Mouse (Mus musculus) hindbrain, embryonic 11.5 days (tissue): ENCODE results near the gene Omp. TPM values are rescaled to one million over a fixed set of nuclear protein-coding genes. Genes with fewer than 3 reads are reported as not detected.

ENCODE experiments used
- ATAC-seq: fragments of 200-750 bp; cut with Nextera tagmentation; 2 replicates; pipeline ENCODE4 v1.8.0; 2017; ENCODE audit warnings: mild to moderate bottlenecking, moderate TSS enrichment, moderate library complexity; ENCODE audit not compliant: low FRiP score
- DNase-seq: peaks from one replicate; pipeline ENCODE4 v3.0.0-alpha.2; 2015; ENCODE audit warnings: low spot score
- H3K27ac ChIP-seq: fragments of 300-500 bp; sonication (generic); 2 replicates; pipeline ENCODE4 v1.5.1; 2014; ENCODE audit warnings: mild to moderate bottlenecking, low read depth, low read length
- H3K27me3 ChIP-seq: fragments of 300-500 bp; sonication (generic); 2 replicates; pipeline ENCODE4 v1.6.1; 2014; ENCODE audit warnings: mild to moderate bottlenecking, low read length, moderate library complexity, mixed read lengths; ENCODE audit not compliant: control insufficient read depth, insufficient read depth
- H3K36me3 ChIP-seq: fragments of 300-500 bp; sonication (generic); 2 replicates; pipeline ENCODE4 v1.6.1; 2014; ENCODE audit warnings: mild to moderate bottlenecking, low read length, moderate library complexity, mixed read lengths; ENCODE audit not compliant: control insufficient read depth, insufficient read depth
- H3K4me1 ChIP-seq: fragments of 300-500 bp; sonication (generic); replicated peaks from 2 replicates; pipeline ENCODE4 v1.6.1; 2014; ENCODE audit warnings: low read length, mixed read lengths; ENCODE audit not compliant: control insufficient read depth, insufficient read depth
- H3K4me2 ChIP-seq: fragments of 300-500 bp; sonication (generic); replicated peaks from 2 replicates; pipeline ENCODE4 v1.6.1; 2014; ENCODE audit warnings: mild to moderate bottlenecking, low read depth, low read length
- H3K4me3 ChIP-seq: fragments of 300-500 bp; sonication (generic); 2 replicates; pipeline ENCODE4 v1.5.1; 2014; ENCODE audit warnings: low read depth, low read length
- H3K9ac ChIP-seq: fragments of 300-500 bp; sonication (generic); 2 replicates; pipeline ENCODE4 v1.6.1; 2014; ENCODE audit warnings: low read depth, low read length
- H3K9me3 ChIP-seq: fragments of 300-500 bp; sonication (generic); 2 replicates; pipeline ENCODE4 v1.6.1; 2016; ENCODE audit warnings: low read length; ENCODE audit not compliant: control insufficient read depth
- WGBS: fragments of 180-500 bp; shearing (Covaris S2); extraction: QIAGEN DNeasy Blood & Tissue Kit; methylation state at CpG from one replicate; pipeline ENCODE4 v1.1.7; 2014; 5-methylcytosine and 5-hydroxymethylcytosine counted together
- polyA plus RNA-seq: library from polyadenylated mRNA; unstranded; fragments of >200 nt; fragmentation: Nextera tagmentation; extraction: Ambion mirVana; gene quantifications from 2 replicates; pipeline ENCODE4 v1.2.1, GENCODE M21; 2014

Gene Omp
- polyA plus RNA-seq, result 0.24 and 0.25 TPM in 2 replicates

GRCm38 (mm10) chr7:98145402-98145801, at the start of gene Omp:
Gene Omp (minus strand): TSS chr7:98145502.
- Histone ChIP-seq H3K27ac (no peak within 1 kb of the TSS), H3K9ac (no peak within 1 kb of the TSS), H3K27me3 (no peaks in the 10 kb centered on the region), H3K9me3 (no peaks in the 10 kb centered on the region), H3K36me3 (no peaks in the 10 kb centered on the region), H3K4me1 (no peaks in the 10 kb centered on the region; the same call in 1 of the 2 replicates), H3K4me2 (no peak within 1 kb of the TSS), H3K4me3 (no peak within 1 kb of the TSS)
- WGBS, result 80% methylated on average over 5 of the region's 5 CpGs
- ATAC-seq (no peak), DNase-seq (no peak)

DNA sequence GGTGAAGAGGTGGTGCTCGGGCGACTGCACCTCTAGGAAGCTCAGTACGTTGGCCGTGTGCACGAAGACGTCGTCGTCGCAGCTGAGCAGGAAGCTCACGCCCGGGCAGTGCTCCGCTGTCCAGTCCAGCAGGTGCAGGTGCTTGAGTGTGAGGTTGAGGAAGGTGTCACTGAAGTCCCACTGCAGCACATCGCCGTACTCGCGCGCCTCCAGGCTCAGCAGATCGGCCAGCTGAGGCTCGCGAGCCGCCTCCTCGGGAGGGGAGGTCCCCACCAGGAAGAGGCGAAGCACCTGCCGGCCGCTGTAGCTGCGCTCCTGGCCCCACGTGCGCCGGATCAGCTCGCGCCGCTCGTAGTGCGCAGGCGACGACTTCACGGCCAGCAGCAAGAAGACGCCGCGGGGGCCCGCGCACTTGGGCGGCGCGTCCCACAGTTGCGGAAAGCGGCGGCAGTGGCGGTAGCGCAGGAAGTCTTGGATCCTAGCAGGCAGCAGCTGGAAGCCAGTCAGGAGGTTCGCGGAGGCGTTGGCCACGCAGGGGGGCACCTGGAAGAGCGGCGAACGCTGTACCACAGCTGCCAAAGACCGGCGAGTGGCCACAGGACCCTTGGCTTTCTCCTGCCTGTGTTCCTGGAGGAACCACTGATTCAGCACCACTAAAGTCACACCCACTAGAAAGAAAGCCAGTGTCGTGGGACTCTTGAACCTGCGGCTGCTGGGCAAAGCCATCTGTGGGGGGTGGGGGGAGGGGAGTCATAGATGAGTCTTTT, 48.9 kb upstream of the Omp start:
- WGBS, result 3% methylated on average over 61 of the region's 61 CpGs
- ATAC-seq (peak; percentile 49; the same call in 1 of the 2 replicates), DNase-seq (peak; percentile 54)
- Histone ChIP-seq H3K27me3 (peaks cover 50% of the 10 kb centered on the region), H3K9ac (peak overlapping the region; percentile 31; the same call in 1 of the 2 replicates), H3K4me3 (peak overlapping the region; percentile 38), H3K9me3 (no peaks in the 10 kb centered on the region), H3K4me2 (peak overlapping the region; percentile 90), H3K27ac (no peak overlapping the region), H3K36me3 (no peaks in the 10 kb centered on the region), H3K4me1 (peaks cover 10% of the 10 kb centered on the region)

DNA sequence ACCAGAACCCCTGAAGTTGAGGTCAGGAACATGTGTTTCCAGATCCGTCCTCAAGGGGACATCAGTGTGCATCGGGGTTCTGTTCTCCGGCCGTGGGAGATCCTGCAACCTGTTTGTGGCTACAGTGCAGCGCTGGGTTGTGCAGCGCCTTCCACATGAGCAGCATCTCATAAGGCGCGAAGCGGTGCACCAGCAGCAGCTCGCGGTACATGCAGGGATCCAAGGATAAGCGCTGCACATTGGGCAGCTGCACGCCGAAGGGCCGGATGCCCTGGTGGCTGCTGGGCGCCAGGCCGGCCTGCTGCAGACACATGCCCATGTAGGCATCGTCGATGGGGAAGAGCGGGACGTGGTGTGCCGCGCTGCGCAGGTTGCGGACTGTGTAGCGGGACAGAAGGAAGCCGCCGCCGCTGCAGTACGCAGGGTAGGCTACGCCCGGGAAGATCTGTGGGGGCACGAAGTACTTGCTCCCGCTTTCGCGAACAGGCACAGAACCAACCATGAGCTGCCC, 48.3 kb upstream of the Omp start:
- peaks cover 50% of the 10 kb centered on the region for H3K27me3 ChIP-seq
- peak overlapping the region; percentile 38 for H3K4me3 ChIP-seq
- 9% methylated on average over 36 of the region's 36 CpGs for WGBS
- no peaks in the 10 kb centered on the region for H3K9me3 ChIP-seq
- peak overlapping the region; percentile 90 for H3K4me2 ChIP-seq
- no peaks in the 10 kb centered on the region for H3K36me3 ChIP-seq
- H3K4me1 ChIP-seq, result peaks cover 10% of the 10 kb centered on the region
- no peak overlapping the region for H3K27ac ChIP-seq
- peak overlapping the region; percentile 31; the same call in 1 of the 2 replicates for H3K9ac ChIP-seq
- DNase-seq, result peak; percentile 67
- peak; percentile 74; the same call in 1 of the 2 replicates for ATAC-seq

DNA sequence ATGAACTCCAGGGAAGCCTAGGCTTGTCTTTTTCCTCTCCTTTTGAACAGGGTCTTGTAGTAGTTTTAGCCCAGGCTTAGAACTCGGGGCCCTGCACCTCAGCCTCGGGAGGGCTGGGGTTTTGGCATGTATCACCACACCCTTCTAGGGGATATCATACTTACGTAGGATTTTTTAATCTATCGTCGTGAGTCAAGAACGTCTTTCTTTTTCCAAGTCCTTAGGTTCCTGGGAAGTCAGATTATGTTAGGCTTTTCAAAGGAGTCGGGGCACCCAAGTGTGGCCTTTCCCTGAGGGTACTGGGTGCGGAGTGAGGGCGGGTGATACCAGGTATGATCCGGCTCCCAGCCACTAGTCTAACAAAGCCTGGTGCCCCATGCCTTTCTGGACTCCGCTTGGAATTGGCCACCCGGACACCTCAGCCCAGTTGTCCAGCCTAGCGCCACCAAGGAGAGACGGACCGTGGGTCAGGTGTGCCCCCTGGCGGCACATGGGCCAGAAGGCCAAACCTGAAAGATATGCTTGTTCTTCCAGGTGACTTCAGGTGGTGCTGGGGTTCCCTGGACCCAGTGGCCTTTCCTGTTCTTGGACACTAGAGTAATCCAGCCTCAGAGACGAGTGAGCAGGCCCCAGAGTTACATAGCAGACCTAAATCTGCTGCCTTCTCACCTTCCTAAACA, 46.4 kb upstream of the Omp start:
- Histone ChIP-seq H3K4me2 (no peak overlapping the region), H3K4me1 (peaks cover 12% of the 10 kb centered on the region), H3K36me3 (no peaks in the 10 kb centered on the region), H3K27ac (no peak overlapping the region), H3K9ac (no peak overlapping the region), H3K4me3 (no peak overlapping the region), H3K27me3 (peaks cover 49% of the 10 kb centered on the region), H3K9me3 (no peaks in the 10 kb centered on the region)
- ATAC-seq, result no peak
- 70% methylated on average over 17 of the region's 17 CpGs for WGBS
- DNase-seq, result peak; percentile 33

DNA sequence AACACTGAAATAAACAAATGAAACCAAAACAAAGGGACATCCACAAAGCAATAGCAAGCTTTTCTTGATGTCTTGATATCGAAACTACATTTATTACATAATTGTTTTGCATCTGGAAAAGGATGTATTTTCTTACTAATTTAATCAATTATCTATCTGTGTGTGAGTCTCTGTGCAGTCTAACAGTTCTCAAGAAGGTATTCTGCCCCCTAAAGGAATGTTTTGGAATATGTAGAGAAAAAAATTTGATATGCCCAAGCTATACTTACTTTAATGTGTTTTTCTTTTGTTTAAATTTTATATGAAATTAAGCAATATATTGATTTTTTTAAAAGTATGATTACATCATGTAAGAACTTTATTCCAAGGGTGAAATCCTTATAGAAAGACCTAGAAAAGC, 45.3 kb upstream of the Omp start:
- peaks cover 40% of the 10 kb centered on the region for H3K27me3 ChIP-seq

DNA sequence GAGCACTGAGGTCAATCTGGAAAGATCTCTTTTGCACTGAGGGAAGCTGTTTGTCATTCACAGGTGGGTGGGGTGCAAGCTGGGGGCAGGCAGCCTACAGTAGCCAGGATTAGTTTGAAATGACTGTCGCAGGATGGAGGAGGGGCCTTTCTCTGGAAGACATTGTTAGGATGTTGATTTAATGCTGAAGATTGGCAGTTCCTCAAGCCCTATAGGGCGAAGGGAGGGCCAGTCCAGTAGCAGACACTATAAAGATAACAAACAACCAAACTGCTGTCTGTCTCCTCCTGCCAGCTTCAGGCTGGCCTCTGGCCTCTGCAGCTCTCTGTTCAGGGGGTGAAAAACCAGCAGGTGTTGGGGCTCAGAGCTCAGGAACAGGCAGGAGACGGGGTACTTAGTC, 44.4 kb upstream of the Omp start:
- no peak overlapping the region for H3K4me2 ChIP-seq
- WGBS, result 55% methylated on average over 3 of the region's 3 CpGs
- H3K27me3 ChIP-seq, result peaks cover 33% of the 10 kb centered on the region
- no peaks in the 10 kb centered on the region for H3K9me3 ChIP-seq
- H3K4me1 ChIP-seq, result peaks cover 12% of the 10 kb centered on the region
- H3K9ac ChIP-seq, result no peak overlapping the region
- DNase-seq, result no peak
- H3K27ac ChIP-seq, result no peak overlapping the region
- no peak overlapping the region for H3K4me3 ChIP-seq
- no peaks in the 10 kb centered on the region for H3K36me3 ChIP-seq
- ATAC-seq, result no peak

More for the DNA sequence above, 45.3 kb upstream of the Omp start:
- Histone ChIP-seq H3K9ac (no peak overlapping the region), H3K36me3 (no peaks in the 10 kb centered on the region), H3K27ac (no peak overlapping the region), H3K4me3 (no peak overlapping the region), H3K4me2 (no peak overlapping the region), H3K4me1 (peaks cover 12% of the 10 kb centered on the region), H3K9me3 (no peaks in the 10 kb centered on the region)
- no peak for ATAC-seq
- no peak for DNase-seq
- WGBS, result 86% methylated on average over 1 of the region's 1 CpGs

- no peak for ATAC-seq
Measured at GRCm38 (mm10) chr7:98188680-98189079, 43.4 kb upstream of the Omp start.

DNA sequence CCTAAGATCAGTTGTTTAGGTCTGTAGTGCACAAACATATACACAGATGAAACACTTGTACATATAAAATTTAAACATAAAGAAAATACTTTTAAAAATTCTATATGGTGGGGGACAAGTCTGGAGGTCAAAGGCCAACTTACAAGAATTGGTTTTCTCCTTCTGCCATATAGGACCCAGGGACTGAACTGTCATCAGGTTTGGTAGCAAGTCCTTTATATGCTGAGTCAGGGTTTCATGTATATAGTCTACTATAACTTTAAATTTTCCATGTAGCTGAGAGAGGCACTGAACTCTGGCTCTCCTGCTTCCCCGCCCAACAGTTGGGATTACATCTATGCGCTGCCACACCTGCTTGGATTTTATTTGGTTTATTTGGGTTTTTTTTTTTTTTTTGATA, 42.9 kb upstream of the Omp start:
- no peak for DNase-seq
- WGBS, result 93% methylated on average over 2 of the region's 2 CpGs
- Histone ChIP-seq H3K4me2 (no peak overlapping the region), H3K36me3 (no peaks in the 10 kb centered on the region), H3K27ac (no peak overlapping the region), H3K4me3 (no peak overlapping the region), H3K9ac (no peak overlapping the region), H3K9me3 (no peaks in the 10 kb centered on the region), H3K4me1 (peaks cover 2% of the 10 kb centered on the region; the same call in 1 of the 2 replicates), H3K27me3 (peaks cover 18% of the 10 kb centered on the region)
- no peak for ATAC-seq

More at GRCm38 (mm10) chr7:98188680-98189079, 43.4 kb upstream of the Omp start:
- no peak for DNase-seq
- no peak overlapping the region for H3K27ac ChIP-seq
- no peaks in the 10 kb centered on the region for H3K9me3 ChIP-seq
- no peak overlapping the region for H3K4me2 ChIP-seq
- no peak overlapping the region for H3K4me3 ChIP-seq
- H3K4me1 ChIP-seq, result peaks cover 5% of the 10 kb centered on the region
- no peak overlapping the region for H3K9ac ChIP-seq
- H3K36me3 ChIP-seq, result no peaks in the 10 kb centered on the region
- peaks cover 22% of the 10 kb centered on the region for H3K27me3 ChIP-seq
- WGBS, result 86% methylated on average over 2 of the region's 2 CpGs
